Mouse (Mus musculus) cerebellum, postnatal 10 days (tissue): ENCODE measurements around the gene Edaradd.
"Not testable (repeated sequence)": the region's sequence is repeated elsewhere in the genome, so short reads cannot be mapped to it uniquely, and the experiment has no call there.

Experiments
- DNase-seq, 2 experiments: peaks; one replicate each; pipeline ENCODE4 v3.0.0; 2021; ENCODE audit warnings: mixed read lengths in 2 of 2

The Edaradd gene

DNA sequence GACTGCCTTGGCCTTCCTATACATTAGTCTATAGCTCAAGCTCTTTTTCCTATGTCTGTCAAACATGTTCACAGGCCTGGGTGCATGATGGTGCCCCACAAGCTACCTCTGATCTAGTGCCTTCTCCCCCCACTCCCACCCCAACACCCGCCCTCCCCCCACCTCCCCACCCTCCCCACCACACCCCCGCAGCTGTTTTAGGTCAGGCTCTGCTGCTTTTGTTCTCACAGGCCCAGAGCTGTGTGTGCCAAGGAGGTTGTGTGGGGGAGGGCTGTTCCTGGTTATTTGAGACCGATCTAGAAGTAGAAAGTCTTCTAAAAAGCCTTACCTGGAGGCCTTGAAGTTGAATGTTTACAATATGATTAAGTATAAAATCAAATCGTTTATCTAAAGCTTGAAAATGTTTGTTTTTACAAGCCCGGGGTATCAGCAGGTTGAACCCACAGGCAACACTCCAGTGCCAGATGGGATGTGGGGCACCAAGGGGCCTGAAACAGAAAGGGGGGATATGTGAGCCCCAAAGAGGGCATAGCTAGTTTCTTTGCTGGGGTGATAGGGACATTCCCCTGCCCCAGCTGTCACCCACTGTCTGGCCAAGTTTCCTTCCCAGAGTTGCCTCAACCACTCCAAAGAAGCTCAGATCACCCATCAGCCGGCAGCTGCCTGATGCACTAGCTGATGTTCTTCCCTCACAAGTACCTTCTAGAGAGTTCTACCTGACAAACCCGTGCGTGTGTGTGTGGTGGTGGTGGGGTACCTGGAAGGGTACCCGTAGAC is 8.9 kb downstream of the Edaradd start:
- no peak for DNase-seq

DNA sequence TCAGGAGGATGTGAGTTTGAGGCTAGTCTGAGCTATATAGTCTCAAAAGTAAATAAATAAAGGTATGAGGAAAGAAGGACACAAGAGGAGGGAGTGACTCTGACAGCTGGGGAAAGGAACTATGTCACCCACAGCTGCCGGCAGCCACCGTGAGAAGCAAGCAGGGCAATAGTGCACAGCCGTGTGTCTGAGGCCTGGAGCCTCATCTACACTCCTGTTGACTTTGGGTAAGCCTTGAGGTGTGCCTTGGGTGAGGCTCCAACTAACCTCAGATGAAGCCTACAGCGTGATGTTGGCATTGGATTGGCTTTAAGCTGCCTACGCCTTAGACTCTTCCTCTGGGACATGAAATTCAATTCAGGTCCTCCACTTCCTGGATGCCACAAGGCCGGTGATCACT is 10.2 kb downstream of the Edaradd start:
- DNase-seq, result no peak

DNA sequence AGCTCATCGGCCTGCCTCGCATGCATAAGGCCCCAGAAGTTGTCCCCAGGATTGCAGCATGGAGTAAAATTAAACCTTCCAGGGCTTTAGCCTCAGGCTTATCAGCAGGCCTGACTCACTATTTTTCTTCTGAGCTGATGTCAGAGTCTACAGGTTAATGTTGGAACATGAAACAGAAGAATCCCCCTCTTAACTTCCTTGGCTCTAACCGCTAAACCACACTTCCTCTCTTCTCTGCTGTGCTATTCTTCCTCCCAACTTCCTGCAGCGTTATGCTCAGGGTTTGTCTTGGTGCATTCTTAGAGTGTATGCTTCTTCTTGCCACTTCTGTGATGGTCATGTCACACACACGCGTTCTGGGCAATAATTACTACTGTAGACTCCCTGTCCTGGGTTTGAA is 12.8 kb downstream of the Edaradd start:
- no peak for DNase-seq

DNA sequence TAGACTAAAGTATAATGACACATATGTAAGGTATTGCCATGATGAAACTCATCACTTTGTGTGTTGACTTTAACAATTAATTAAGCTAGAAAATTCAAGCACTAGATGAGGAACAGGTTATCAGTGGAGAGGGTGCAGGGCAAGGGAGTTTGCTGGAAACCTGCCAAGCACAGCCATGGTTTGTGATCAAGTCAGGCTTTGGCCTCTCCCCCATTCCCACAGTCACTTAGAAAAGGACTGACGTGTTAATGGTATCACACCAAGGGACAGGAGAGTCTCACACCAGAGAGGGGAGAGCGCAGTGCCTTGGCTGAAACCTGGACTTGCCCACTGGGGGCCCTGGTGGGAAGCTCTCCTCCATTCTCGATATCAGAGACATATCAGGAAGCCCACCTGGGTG is 14.9 kb downstream of the Edaradd start:
- peak; percentile 9 for DNase-seq

DNA sequence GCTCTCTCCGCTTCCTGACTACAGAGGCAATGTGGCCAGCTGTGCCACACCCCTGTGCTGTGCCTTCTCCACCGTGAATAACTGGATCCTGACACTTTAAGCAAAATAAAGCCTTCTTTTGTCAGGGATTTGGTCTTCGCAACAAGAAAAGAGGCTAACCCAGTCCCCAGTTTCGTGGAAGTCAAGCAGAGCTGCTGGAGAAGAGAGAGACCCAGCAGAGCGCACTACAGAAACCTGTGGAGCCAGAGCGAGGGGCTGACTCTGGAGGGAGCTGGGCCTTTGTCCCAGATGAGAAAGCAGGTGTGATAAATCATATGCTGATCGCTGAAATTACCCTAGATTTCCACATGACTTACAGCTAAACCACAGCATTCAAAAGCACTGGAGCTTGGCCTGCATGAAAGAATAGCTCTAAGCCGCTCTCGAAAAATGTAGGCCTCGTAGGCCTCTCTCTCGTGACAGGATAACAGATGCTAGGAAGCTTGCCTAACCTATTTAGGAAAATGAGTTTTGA is 16.9 kb downstream of the Edaradd start:
- DNase-seq, result no peak

DNA sequence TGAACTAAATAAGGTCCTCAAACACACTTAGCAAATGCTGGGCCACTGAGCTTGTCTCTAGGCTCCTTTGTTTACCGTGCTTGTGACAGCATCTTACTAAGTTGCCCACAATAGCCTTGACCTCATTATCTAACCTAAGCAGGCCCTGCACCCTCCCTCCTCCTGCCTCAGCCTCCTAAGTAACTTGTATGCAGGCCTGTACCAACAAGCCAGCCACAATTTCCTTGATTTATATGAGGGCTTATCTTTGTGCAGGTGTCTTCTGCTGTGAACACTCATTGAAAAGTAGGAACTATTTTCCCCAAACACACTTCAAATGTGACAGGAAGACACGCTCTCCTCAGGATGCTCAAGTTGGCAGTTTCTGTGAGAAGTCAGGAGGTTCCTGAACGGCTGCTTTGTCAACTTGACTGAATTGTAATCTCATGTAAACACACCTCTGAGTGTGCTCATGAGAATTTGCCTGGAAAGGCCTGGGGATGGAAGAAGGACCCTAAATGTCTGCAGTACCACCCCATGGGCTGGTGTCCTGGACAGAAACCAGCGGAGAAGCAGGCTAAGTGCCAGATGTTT is 17.5 kb downstream of the Edaradd start:
- peak in 1 of 2 experiments; percentile 5 for DNase-seq

DNA sequence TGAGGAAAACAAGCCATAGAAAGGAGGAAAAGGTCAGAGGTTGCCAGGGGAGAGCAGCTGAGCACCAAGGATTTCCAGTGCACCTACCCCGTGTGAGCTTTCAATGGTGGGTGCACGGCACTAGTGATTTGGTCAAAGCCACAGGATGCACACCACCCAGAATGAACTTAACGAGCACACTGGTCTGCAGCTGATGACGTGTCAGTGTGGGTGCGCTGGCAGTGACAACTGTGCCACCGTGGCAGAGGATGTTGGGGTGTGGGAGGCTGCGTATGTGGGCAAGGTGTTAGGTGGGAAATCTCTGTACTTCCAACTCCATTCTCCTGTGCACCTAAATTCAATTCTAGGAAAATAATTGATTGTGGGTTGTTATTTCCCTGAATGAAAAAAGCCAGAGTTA is 21.1 kb downstream of the Edaradd start:
- no peak for DNase-seq

DNA sequence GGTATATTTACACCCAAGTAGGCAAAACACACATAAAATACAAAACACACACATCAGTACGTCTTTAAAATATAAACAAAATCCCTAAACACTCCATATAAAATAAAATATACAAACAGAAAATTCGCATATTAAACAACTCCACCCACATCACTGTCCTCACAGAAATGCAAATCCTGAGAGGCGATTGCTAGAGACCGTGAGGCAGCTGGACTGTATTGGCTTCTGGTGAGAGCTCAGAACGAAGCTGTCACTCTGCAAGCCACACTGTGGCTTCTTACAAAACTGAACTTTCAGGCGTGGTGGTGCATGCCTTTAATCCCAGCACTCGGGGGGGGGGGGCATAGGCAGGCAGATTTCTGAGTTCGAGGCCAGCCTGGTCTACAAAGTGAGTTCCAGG is 22.4 kb downstream of the Edaradd start:
- DNase-seq, result no peak

DNA sequence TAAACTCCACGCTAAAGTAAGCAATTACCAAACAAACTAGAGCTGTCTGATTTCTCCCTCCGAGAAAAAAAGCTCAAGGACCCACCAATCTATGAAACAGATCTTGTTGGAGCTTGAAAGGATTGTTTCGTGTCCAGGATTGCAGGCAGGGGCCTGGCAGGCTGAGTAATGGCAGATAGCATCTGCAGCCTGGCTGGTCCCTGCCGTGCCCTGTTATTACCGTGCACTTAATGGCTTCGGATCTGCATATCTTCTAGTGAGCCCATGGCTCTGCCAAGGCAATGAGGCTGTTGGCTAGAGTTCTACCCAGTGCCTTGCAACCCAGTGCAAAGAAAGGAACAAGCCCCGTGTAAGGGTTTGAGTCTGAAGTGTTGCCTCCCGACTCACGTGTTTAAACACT is 25.5 kb downstream of the Edaradd start:
- DNase-seq, result peak in 1 of 2 experiments; percentile 5

DNA sequence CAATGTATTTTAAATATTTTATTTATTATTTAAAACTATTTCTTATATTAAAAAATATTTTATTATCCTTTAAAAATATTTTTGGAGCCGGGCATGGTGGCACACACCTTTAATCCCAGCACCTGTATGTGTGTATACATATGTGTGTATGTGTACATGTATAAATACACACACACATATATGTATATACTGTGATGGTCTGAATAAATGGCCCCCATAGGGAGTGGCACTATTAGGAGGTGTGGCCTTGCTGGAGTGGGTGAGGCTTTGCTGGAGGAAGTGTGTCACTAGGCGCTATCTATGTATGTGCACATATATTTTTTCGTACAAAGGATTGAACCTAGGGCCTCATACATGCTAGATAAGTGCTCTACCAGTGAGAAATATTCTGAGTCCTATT is 27.7 kb downstream of the Edaradd start:
- DNase-seq, result no peak

DNA sequence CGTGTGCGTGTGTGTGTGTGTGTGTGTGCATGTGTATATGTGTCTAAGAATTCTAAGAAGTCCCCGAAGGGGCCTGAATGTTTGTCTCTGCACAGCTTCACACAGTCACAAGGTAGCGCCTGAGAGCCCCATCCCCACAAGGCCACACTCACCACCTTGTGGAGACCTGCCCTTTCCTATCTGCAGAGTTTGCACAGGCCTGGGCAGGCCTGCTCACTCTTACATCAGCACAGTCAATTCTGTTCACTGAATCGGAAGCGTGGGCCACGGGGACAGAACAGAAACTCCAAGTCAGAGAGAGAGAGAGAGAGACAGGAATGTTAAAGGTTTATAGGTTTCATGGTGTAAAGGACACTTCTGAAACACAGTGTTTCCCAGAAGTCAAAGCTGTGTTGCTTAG is 34.6 kb downstream of the Edaradd start:
- DNase-seq, result no peak

DNA sequence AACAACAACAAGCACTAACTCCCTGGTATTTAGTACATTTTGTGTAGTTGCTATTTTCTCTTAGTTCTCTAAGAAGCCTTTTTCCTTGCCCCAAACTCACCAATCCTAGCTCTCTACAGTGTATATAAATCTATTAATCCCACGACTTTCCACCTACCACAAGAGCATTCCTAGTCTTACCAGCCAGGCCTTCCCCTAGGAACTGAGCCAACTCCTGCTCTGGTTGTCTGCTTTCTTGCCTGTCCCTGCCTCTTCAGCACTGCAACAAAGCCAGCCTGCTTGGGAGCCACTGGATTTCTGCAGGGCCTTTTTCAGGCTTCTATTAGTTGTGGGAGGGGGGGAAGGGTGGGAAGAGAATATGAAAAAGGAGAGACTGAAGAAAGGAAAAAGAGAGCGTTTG is 35.0 kb downstream of the Edaradd start:
- DNase-seq, result no peak

DNA sequence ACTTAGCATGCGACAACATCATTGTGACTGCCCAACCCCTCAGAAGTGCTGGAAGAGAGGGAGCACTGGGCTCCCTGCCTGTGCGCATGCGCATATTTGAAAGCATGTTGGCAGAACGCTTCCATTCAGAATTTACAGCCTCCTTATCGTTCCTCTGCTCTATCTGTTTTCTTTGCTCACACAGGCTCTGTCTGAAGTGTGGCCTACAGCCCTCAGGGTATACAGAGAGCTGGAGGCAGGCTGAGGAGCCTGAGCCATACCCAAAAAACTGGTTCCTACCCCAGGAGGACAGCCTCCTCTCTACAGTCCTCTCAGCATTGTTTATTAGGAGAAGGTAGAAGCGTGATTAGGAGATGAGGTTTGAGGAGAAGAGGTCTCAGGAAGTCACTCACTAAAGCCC is 40.4 kb downstream of the Edaradd start:
- DNase-seq, result no peak

DNA sequence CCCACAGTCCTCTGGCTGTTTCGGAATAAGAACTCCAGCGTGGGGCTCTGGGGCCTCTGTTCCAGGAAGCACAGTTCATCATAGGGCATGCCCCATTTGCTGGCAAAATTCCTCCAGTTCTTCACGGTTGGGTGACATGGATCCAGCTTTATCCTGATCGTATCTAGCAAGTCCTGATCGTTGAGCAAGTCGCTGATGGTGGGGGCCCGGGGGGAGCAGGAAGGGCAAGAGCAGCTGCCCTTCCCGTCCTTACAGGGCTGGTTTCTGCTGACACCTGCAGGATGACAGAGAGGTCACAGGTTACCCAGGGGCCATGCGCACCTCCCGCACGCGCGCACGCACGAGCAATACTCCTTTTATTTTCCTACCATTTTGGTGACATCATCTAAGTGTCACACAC is 41.9 kb downstream of the Edaradd start:
- DNase-seq, result no peak

DNA sequence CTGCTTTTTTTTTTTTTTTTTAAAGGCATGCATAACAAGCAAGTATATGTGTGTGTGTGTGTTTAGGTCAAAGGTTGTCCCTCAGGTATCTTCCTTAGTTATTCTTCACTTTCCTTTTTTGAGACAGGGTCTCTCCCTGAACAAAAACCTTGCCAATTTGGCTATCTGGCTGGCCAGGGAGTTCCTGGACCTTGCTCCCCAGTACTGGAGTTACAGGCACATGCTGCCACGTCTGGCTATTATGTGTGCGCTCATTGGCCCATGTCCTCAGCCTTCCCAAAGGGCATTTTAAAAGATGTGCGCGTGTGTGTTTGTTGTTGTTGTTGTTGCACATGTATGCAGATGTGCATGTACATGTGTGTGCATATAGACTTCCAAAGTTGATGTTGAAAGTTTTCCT is 43.4 kb downstream of the Edaradd start:
- no peak for DNase-seq

DNA sequence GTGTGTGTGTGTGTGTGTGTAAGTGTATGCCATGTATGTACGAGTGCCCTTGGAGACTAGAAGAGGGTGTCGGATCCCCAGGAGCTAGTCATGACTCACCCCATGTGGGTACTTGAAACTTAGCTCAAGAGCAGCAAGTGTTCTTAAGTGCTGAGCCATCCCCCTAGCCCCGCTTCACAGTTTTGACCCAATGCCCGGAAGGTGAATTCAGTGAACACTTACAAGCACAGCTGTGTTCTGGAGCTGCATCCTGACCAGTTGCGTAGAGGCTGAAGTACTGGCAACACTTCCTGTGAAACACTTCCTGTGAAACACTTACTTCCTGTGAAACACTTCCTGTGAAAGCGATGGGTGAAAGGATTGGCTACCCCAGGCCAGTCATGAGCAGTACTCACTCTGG is 45.0 kb downstream of the Edaradd start:
- no peak for DNase-seq

DNA sequence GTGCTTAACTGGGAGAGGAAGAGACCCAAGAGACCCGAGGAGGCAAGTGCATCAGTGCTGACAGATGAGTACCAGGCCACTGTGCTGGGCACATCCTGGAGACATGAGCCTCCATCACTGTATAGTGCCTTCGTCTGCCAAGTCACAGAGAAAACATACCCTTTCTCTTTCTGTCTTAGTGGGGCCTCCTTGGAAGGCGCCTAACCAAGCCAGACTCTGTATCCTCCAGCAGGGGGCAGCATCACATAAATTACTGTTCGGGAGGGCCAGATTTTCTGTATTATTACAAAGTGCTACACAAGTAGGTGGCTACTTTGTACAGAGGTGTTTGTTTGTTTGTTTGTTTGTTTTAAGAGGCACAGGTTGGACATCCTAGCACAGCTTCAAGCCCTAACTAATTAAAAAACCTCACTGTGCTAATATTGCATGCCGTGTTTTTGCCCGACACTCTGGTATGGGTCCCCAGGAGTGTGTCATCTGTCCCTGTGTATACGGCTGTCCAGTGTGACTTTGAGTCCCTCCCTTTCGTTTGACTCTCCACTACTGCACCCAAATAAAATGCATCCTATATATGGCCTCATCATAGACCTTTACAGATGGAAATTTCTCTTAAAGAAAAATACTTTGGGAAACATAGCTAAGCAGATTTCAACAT is 46.4 kb downstream of the Edaradd start:
- DNase-seq, result peak; percentile 87 to 90

DNA sequence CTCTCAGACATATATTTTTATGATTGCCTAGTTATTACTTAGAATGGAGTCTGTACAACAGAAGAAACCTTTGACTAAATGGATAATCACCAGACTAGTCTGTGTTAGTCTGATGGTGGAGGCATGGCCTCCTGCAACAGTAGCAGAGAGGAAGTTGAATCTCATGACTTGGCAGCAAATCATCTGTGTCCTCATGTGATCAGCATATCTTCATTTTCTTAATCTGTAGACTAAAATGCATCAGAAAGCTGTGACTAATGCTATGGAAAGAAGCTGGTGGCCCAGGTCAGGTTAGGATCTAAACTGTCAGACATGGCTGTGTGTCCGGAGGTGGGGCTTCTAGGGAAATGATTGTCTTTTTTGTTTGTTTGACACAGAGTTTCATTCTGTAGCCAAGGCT is 51.8 kb downstream of the Edaradd start:
- DNase-seq, result no peak

DNA sequence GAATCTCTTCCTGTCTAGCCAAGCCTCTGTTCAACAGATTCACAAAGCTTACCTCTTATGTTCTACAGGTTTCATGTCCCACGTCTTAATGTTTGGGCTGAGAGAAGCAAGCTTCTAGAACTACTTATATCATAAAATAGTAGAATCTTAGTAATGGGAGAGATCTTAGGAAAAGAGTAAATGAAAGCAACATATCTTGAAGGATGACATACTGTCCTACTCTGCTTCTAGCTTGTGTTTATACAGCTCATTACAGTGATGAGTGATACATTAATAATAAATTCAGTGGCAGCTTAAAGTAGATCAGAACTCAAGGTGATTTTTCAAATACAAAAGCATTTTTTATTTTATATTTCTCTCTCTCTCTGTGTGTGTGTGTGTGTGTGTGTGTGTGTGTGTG is 55.4 kb downstream of the Edaradd start, which contains the start of gene Lgals8:
Gene Lgals8 (minus strand): TSS at position 101 of the 400 bp plus-strand sequence.
- no peak for DNase-seq

DNA sequence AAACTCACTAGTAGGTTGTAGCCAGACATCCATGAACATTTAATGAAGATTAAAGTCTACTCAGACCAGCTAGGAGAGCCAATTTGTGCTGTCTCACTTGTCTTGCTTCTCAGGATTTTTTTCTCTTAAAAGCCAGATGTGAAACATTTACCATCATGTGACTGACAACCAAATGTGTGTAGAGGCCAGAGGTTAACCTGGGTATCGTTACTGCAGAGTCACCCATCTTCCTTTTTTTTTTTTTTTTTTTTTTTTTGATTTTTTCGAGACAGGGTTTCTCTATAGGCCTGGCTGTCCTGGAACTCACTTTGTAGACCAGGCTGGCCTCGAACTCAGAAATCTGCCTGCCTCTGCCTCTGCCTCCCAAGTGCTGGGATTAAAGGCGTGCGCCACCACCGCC is 56.1 kb downstream of the Edaradd start:
- DNase-seq, result not testable (repeated sequence)

DNA sequence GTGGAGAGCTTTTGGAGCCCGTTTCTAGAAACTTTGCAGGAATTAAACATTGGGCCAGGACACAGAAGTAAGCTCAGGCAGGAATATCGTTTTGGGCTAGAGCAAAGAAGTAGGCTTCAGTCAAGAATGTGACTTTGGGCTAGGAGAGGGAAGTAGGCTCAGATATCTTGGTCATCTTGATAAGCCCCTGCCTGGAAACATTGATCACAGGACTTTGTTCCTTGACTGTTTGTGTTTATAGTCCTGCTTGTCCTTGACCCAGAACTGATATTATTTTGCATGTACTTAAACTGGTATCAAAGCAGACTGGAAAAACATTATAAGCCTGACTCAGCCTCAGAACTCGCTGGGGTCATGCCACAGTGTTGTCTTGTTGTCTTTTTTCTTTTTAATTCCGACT is 57.6 kb downstream of the Edaradd start:
- DNase-seq, result no peak

DNA sequence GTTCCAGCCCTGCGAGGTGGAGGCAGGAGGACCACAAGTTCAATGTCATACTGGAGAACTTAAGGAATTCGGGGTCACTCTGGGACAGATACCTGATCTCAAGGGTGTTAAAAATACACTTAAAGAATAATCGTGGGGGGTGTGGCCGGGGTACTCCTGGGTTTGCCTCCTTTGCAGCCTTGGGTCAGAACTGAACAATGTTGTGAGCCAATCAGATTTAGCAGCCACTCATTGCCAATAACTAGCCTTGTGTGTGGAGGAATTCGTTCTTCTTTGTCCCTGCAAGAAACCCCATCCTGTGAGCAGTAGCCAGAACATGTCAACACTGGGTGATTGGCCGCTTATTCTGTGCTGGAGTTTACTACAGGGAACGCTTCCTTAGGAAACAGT is 58.5 kb downstream of the Edaradd start:
- DNase-seq, result no peak

DNA sequence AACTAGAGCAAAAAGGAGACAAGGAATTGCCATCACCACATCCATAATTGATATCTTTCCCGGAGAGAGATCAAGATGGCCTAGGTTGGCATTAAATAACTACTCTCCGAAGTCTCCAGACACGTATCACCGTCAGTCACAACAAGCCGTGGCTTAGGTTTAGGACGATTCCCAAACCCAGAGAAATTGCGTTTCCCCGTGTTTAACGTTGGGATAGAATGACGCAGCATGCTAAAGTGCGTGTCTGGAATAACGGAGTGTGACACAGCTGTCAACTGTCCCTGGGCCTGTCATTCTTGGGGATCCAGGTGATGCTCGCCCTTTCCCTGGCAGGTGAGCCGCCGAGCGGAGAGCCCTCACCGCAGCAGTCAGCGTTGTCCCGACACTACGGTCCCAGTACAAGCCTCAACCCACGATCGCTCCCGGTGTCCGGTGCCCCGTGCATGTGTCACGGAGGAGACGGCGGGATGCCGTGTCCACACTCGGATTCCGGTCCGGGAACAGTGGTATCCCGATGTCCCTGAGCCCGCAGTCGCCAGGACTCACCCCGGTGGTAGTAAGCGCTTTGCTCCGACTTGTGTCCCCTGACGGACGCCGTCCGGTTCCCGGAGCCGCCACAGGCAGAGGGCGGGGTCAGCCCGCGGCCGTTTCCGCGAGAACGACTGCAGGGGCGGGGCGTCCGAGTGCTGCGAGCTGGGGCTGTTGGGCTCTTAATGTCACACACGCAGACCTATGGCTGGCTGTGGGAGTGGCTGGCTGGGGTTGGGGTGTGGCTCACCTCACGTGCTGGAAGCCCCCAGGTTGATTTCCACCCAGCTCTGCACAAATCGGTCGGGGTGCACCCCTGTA is 59.1 kb downstream of the Edaradd start:
- peak; percentile 93 to 95 for DNase-seq
